ENCODE assay signal across 15 mouse cellular contexts in the genomic region with DNA sequence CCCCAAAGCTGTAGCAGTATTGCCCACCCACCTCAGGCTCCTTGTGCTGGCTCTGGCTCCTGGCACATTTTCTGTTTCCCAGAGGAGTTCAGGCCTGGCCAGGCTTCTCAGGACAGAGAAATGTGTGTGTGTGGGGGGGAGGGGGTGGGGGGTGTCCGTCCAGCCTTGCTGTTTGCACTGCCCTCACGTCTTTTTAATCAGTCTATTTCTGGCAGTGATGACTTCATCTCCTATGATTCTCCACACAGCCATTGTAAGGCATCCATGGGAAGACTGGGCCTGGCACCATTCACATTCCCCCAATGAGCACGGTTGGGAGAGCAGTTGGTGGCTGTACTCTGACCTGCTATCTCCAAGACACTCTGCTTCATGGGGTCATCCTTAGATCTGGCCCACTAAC.
DNase-seq lines count a peak whose midpoint lies in the region; ATAC-seq and TF ChIP-seq lines count a peak whose summit lies in the region.
"Had no signal": no experiment of that assay in that cellular context is flagged by ENCODE, and none has a peak within 500 bp of the region (broad histone marks: within the 10 kb centered on the region; RNA-seq: fewer than 3 reads in every experiment).

No protein-coding gene starts in this region.

- WGBS in heart, embryonic 12.5 days, result 5% methylated on average over 3 of the region's 3 CpGs
- WGBS in heart, adult 2 months, result 3% methylated on average over 3 of the region's 3 CpGs
- WGBS in forebrain, postnatal 0 days, result 7% methylated on average over 3 of the region's 3 CpGs
- WGBS in thymus, adult 2 months, result 77% methylated on average over 3 of the region's 3 CpGs

- no peak for TF ChIP-seq EP300 in heart, adult 2 months (IDR thresholded peaks at IDR 0.05; ENCODE audit: insufficient read depth, low read depth, low read length)

- H3K9me3 ChIP-seq in heart, embryonic 12.5 days (replicated peaks), result no peaks in the 10 kb centered on the region
- no peaks in the 10 kb centered on the region for H3K9me3 ChIP-seq in forebrain, postnatal 0 days (ENCODE audit: low read length)
- H3K9me3 ChIP-seq: embryonic facial prominence, embryonic 10.5 days; liver, embryonic 15.5 days had no signal

- DNase-seq in heart, adult 2 months, result no peak
- DNase-seq in left cerebral cortex, adult 2 months (ENCODE audit: extremely low spot score in 1 of 2, low spot score in 2 of 2), result no peak
- no peak for DNase-seq in left cerebral cortex, postnatal 10 days (ENCODE audit: extremely low spot score in 1 of 2, low spot score in 2 of 2)
- peak; percentile 56 for DNase-seq in adipocyte (ENCODE audit: low spot score)
- DNase-seq in forebrain, postnatal 0 days, result peak; percentile 13
- DNase-seq in adrenal gland, adult 2 months, result no peak
- no peak for DNase-seq in thymus, adult 2 months
- DNase-seq: adrenal gland, postnatal 10 days; B cell, adult 2 months; cerebellum, adult 18-20 months; kidney, postnatal 36 days; thymus, adult 18-20 months had no signal

- H3K4me2 ChIP-seq in heart, embryonic 12.5 days, result peak overlapping the region; percentile 0; the same call in 1 of the 2 replicates
- H3K4me2 ChIP-seq in forebrain, postnatal 0 days (ENCODE audit: low read depth), result no peak overlapping the region
- H3K4me2 ChIP-seq: liver, embryonic 15.5 days had no signal

- TF ChIP-seq CTCF in heart, adult 2 months (IDR thresholded peaks at IDR 0.05), result no peak
- no peak for TF ChIP-seq CTCF in left cerebral cortex, adult 2 months (IDR thresholded peaks at IDR 0.05)
- no peak for TF ChIP-seq CTCF in forebrain, postnatal 0 days (IDR thresholded peaks at IDR 0.05; ENCODE audit: low read depth)
- no peak for TF ChIP-seq CTCF in thymus, adult 2 months (IDR thresholded peaks at IDR 0.05; ENCODE audit: borderline replicate concordance, control insufficient read depth, extremely low read depth, insufficient read depth, low read length, poor library complexity)

- TF ChIP-seq POLR2A in heart, adult 2 months (IDR thresholded peaks at IDR 0.05; ENCODE audit: insufficient read depth, low read depth, low read length), result no peak
- TF ChIP-seq POLR2A in thymus, adult 2 months (IDR thresholded peaks at IDR 0.05; ENCODE audit: control insufficient read depth, extremely low read depth, insufficient read depth, low read length, poor library complexity), result no peak

- H3K36me3 ChIP-seq in heart, embryonic 12.5 days, result no peaks in the 10 kb centered on the region
- H3K36me3 ChIP-seq in heart, adult 2 months (ENCODE audit: control insufficient read depth, insufficient read depth, low read length), result peaks cover 12% of the 10 kb centered on the region
- H3K36me3 ChIP-seq in forebrain, postnatal 0 days (ENCODE audit: insufficient read depth), result peaks cover 2% of the 10 kb centered on the region; the same call in 1 of the 2 replicates
- no peaks in the 10 kb centered on the region for H3K36me3 ChIP-seq in thymus, adult 2 months (ENCODE audit: control insufficient read depth, insufficient read depth, low read length)
- H3K36me3 ChIP-seq: liver, embryonic 15.5 days had no signal

- peaks cover 14% of the 10 kb centered on the region for H3K79me2 ChIP-seq in heart, adult 2 months (replicated peaks; ENCODE audit: control insufficient read depth, insufficient read depth, low read length)

- H3K4me3 ChIP-seq in heart, embryonic 12.5 days, result no peak overlapping the region
- no peak overlapping the region for H3K4me3 ChIP-seq in heart, adult 2 months
- H3K4me3 ChIP-seq in left cerebral cortex, adult 2 months, result no peak overlapping the region
- no peak overlapping the region for H3K4me3 ChIP-seq in forebrain, postnatal 0 days (ENCODE audit: low read depth, low read length)
- no peak overlapping the region for H3K4me3 ChIP-seq in thymus, adult 2 months (ENCODE audit: control insufficient read depth, insufficient read depth, low read length)
- H3K4me3 ChIP-seq: embryonic facial prominence, embryonic 10.5 days; liver, embryonic 15.5 days had no signal

- H3K27ac ChIP-seq in heart, embryonic 12.5 days (ENCODE audit: poor library complexity, severe bottlenecking), result peak overlapping the region; percentile 80
- H3K27ac ChIP-seq in heart, adult 2 months, result no peak overlapping the region; the same call in none of the 2 replicates
- H3K27ac ChIP-seq in left cerebral cortex, adult 2 months, result peak overlapping the region; percentile 8; the same call in 1 of the 2 replicates
- H3K27ac ChIP-seq in forebrain, postnatal 0 days (ENCODE audit: low read depth, low read length), result 0 out of 2 replicates have a peak overlapping the region, but pooled peaks have one; percentile 62
- no peak overlapping the region for H3K27ac ChIP-seq in thymus, adult 2 months (ENCODE audit: control insufficient read depth, insufficient read depth, low read length)
- H3K27ac ChIP-seq: embryonic facial prominence, embryonic 10.5 days; liver, embryonic 15.5 days had no signal

- H3K4me1 ChIP-seq in heart, embryonic 12.5 days (replicated peaks), result peaks cover 100% of the 10 kb centered on the region
- peaks cover 53% of the 10 kb centered on the region for H3K4me1 ChIP-seq in heart, adult 2 months (ENCODE audit: control insufficient read depth, insufficient read depth, low read length)
- peaks cover 24% of the 10 kb centered on the region for H3K4me1 ChIP-seq in forebrain, postnatal 0 days (ENCODE audit: insufficient read depth)
- peaks cover 23% of the 10 kb centered on the region for H3K4me1 ChIP-seq in thymus, adult 2 months (replicated peaks; ENCODE audit: control insufficient read depth, insufficient read depth, low read length)

- H3K9ac ChIP-seq in heart, embryonic 12.5 days, result peak overlapping the region; percentile 18; the same call in 1 of the 2 replicates
- H3K9ac ChIP-seq in heart, adult 2 months (ENCODE audit: low read depth, low read length), result no peak overlapping the region
- H3K9ac ChIP-seq in forebrain, postnatal 0 days, result no peak overlapping the region
- H3K9ac ChIP-seq: liver, embryonic 15.5 days had no signal

- peak; percentile 20; the same call in 1 of the 2 replicates for ATAC-seq in heart, embryonic 12.5 days (ENCODE audit: insufficient number of reproducible peaks, low FRiP score)
- ATAC-seq in forebrain, postnatal 0 days, result peak; percentile 7; the same call in 1 of the 2 replicates

- H3K27me3 ChIP-seq in heart, embryonic 12.5 days (replicated peaks), result no peaks in the 10 kb centered on the region
- H3K27me3 ChIP-seq in heart, adult 2 months (ENCODE audit: control insufficient read depth, insufficient read depth, low read length), result no peaks in the 10 kb centered on the region
- no peaks in the 10 kb centered on the region for H3K27me3 ChIP-seq in forebrain, postnatal 0 days (ENCODE audit: insufficient read depth, low read length)
- H3K27me3 ChIP-seq in thymus, adult 2 months (ENCODE audit: control insufficient read depth, insufficient read depth, low read length), result no peaks in the 10 kb centered on the region
- H3K27me3 ChIP-seq: liver, embryonic 15.5 days had no signal

- intact Hi-C loops in heart, adult 2 months (cut with DNase I), result no loop called here
- intact Hi-C loops in left cerebral cortex, adult 2 months (cut with DNase I), result no loop called here
- intact Hi-C loops in left cerebral cortex, postnatal 10 days (cut with DNase I), result no loop called here

Comparison
In these comparisons a context has a peak if more than half of its experiments do, and no peak if none do; other contexts are left out.
1. H3K27ac ChIP-seq: peak in heart, embryonic 12.5 days (single experiment), left cerebral cortex, adult 2 months (single experiment) and forebrain, postnatal 0 days (single experiment); none in heart, adult 2 months (single experiment) and thymus, adult 2 months (single experiment).
2. DNase-seq: peak in adipocyte (single experiment) and forebrain, postnatal 0 days (single experiment); none in heart, adult 2 months (0 of 2), left cerebral cortex, adult 2 months (0 of 2), left cerebral cortex, postnatal 10 days (0 of 2), adrenal gland, adult 2 months (single experiment) and thymus, adult 2 months (single experiment).